Mouse (Mus musculus): Measurements from ENCODE around the gene Zfp36. TPM values are rescaled to one million over a fixed set of nuclear protein-coding genes. Genes with fewer than 3 reads are reported as not detected.

Gene Zfp36
- polyA plus RNA-seq, 1 experiment: 106 TPM

GRCm38 (mm10) chr7:28375176-28375921 is 4.7 kb downstream of the Zfp36 start:
- Histone ChIP-seq H3K27me3 (ENCODE audit: control insufficient read depth, insufficient read depth, low read length) (no peaks in the 10 kb centered on the region), H3K4me3 (ENCODE audit: extremely low read depth, insufficient read depth, insufficient read length) (peak overlapping the region; percentile 66), H3K27ac (ENCODE audit: insufficient read depth, low read length) (peak overlapping the region; percentile 100), H3K36me3 (ENCODE audit: control insufficient read depth, insufficient read depth, low read length) (peaks cover 16% of the 10 kb centered on the region), H3K4me1 (ENCODE audit: control insufficient read depth, insufficient read depth, insufficient read length) (peaks cover 17% of the 10 kb centered on the region)
- WGBS: under 1% methylated on average over 34 of the region's 36 CpGs
- TF ChIP-seq CTCF (IDR thresholded peaks at IDR 0.05; ENCODE audit: extremely low read depth, insufficient read depth, insufficient read length, insufficient replicate concordance) (no peak), POLR2A (IDR thresholded peaks at IDR 0.05; ENCODE audit: low read depth, low read length) (peak; percentile 53; the same call in 1 of the 2 replicates)
- peak; percentile 91 to 93 for DNase-seq (ENCODE audit: low read depth in 1 of 2, low spot score in 2 of 2)

DNA sequence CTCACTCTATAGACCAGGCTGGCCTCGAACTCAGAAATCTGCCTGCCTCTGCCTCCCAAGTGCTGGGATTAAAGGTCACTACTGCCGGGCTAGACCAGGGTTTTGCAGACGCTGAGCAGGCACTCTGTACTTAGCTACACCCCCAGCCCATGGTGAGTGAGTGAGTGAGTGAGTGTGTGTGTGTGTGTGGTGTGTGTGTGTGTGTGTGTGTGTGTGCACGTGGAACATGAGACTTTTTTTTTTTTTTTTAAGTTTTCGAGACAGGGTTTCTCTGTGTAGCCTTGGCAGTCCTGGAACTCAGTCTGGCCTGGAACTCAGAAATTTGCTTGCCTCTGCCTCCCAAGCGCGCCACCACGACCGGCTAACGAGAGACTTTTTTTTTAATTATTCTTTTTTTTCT is 5.4 kb downstream of the Zfp36 start:
- TF ChIP-seq POLR2A (IDR thresholded peaks at IDR 0.05; ENCODE audit: low read depth, low read length) (no peak), CTCF (IDR thresholded peaks at IDR 0.05; ENCODE audit: extremely low read depth, insufficient read depth, insufficient read length, insufficient replicate concordance) (no peak)
- Histone ChIP-seq H3K36me3 (ENCODE audit: control insufficient read depth, insufficient read depth, low read length) (peaks cover 20% of the 10 kb centered on the region), H3K4me3 (ENCODE audit: extremely low read depth, insufficient read depth, insufficient read length) (no peak overlapping the region), H3K27me3 (ENCODE audit: control insufficient read depth, insufficient read depth, low read length) (no peaks in the 10 kb centered on the region), H3K27ac (ENCODE audit: insufficient read depth, low read length) (peak overlapping the region; percentile 100), H3K4me1 (ENCODE audit: control insufficient read depth, insufficient read depth, insufficient read length) (peaks cover 20% of the 10 kb centered on the region)
- DNase-seq (ENCODE audit: low read depth in 1 of 2, low spot score in 2 of 2): no peak
- WGBS: 40% methylated on average over 10 of the region's 10 CpGs

GRCm38 (mm10) chr7:28373891-28374495 is 6.1 kb downstream of the Zfp36 start:
- peaks cover 20% of the 10 kb centered on the region for H3K4me1 ChIP-seq (ENCODE audit: control insufficient read depth, insufficient read depth, insufficient read length)
- peak overlapping the region; percentile 100 for H3K27ac ChIP-seq (ENCODE audit: insufficient read depth, low read length)
- TF ChIP-seq POLR2A (IDR thresholded peaks at IDR 0.05; ENCODE audit: low read depth, low read length): no peak
- no peak for TF ChIP-seq CTCF (IDR thresholded peaks at IDR 0.05; ENCODE audit: extremely low read depth, insufficient read depth, insufficient read length, insufficient replicate concordance)
- H3K27me3 ChIP-seq (ENCODE audit: control insufficient read depth, insufficient read depth, low read length): no peaks in the 10 kb centered on the region
- H3K36me3 ChIP-seq (ENCODE audit: control insufficient read depth, insufficient read depth, low read length): peaks cover 20% of the 10 kb centered on the region
- DNase-seq (ENCODE audit: low read depth in 1 of 2, low spot score in 2 of 2): no peak
- 82% methylated on average over 7 of the region's 7 CpGs for WGBS
- H3K4me3 ChIP-seq (ENCODE audit: extremely low read depth, insufficient read depth, insufficient read length): no peak overlapping the region

DNA sequence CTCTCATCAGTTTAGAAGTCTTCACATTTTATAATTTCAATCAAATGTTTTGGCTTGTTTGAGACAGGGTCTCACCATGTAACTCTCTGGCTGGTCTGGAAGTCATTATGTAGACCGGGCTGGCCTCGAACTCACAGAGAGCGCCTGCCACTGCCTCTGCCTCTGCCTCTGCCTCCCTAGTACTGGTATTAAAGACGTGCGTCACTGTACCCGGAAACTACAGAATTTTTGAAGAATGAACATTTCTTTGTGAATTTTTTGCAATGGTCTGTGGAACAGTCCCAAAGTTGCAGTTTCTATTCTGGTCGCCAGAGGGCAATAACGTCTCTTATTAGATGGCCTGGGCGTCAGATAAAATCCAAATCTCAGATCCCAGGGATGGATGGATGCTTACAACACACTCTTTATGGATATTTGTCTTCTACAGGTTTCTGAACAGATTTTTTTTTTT is 6.9 kb downstream of the Zfp36 start:
- H3K36me3 ChIP-seq (ENCODE audit: control insufficient read depth, insufficient read depth, low read length): peaks cover 23% of the 10 kb centered on the region
- H3K4me1 ChIP-seq (ENCODE audit: control insufficient read depth, insufficient read depth, insufficient read length): peaks cover 20% of the 10 kb centered on the region
- peak; percentile 69 to 86 for DNase-seq (ENCODE audit: low read depth in 1 of 2, low spot score in 2 of 2)

GRCm38 (mm10) chr7:28372251-28373108 is 7.6 kb downstream of the Zfp36 start, which contains the start of gene Plekhg2:
Gene Plekhg2 (minus strand): TSS chr7:28372599.
- Histone ChIP-seq H3K36me3 (ENCODE audit: control insufficient read depth, insufficient read depth, low read length) (peaks cover 21% of the 10 kb centered on the region), H3K27ac (ENCODE audit: insufficient read depth, low read length) (peak within 1 kb of the TSS; percentile 96), H3K4me3 (ENCODE audit: extremely low read depth, insufficient read depth, insufficient read length) (peak within 1 kb of the TSS; percentile 92), H3K4me1 (ENCODE audit: control insufficient read depth, insufficient read depth, insufficient read length) (peaks cover 20% of the 10 kb centered on the region), H3K27me3 (ENCODE audit: control insufficient read depth, insufficient read depth, low read length) (no peaks in the 10 kb centered on the region)
- under 1% methylated on average over 64 of the region's 66 CpGs for WGBS
- TF ChIP-seq CTCF (IDR thresholded peaks at IDR 0.05; ENCODE audit: extremely low read depth, insufficient read depth, insufficient read length, insufficient replicate concordance) (peak; percentile 57), POLR2A (IDR thresholded peaks at IDR 0.05; ENCODE audit: low read depth, low read length) (peak; percentile 53)
- peak; percentile 96 to 98 for DNase-seq (ENCODE audit: low read depth in 1 of 2, low spot score in 2 of 2)

More for the DNA sequence above, 6.9 kb downstream of the Zfp36 start:
- TF ChIP-seq POLR2A (IDR thresholded peaks at IDR 0.05; ENCODE audit: low read depth, low read length) (no peak), CTCF (IDR thresholded peaks at IDR 0.05; ENCODE audit: extremely low read depth, insufficient read depth, insufficient read length, insufficient replicate concordance) (peak; percentile 28; the same call in 1 of the 2 replicates)
- no peaks in the 10 kb centered on the region for H3K27me3 ChIP-seq (ENCODE audit: control insufficient read depth, insufficient read depth, low read length)
- H3K4me3 ChIP-seq (ENCODE audit: extremely low read depth, insufficient read depth, insufficient read length): peak overlapping the region; percentile 92; the same call in 1 of the 2 replicates
- WGBS: under 1% methylated on average over 9 of the region's 9 CpGs
- peak overlapping the region; percentile 82 for H3K27ac ChIP-seq (ENCODE audit: insufficient read depth, low read length)

DNA sequence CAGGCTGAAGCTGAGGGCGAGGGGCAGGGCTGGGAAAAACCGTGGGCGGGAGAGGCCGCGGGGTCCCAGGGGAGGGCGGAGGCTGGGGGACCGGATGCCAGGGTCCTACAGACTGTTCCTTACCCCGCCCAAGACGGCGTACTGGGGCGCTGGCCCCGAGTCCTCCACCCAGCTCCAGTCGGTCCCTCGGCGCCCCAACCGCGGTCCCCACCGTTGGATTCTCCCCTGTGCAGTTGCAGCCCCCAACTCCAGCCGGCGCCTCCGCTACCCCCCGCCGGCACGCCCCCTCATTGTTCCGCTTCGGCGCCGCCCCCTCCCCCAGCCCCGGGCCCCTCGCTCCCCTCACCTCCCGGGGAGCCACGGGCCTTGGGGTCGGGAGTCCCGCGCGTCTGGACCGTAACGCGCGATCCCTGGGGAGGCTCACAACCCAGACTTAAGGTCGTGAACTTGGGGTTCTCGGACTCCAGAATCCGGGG is 8.5 kb downstream of the Zfp36 start:
- H3K27ac ChIP-seq (ENCODE audit: insufficient read depth, low read length): peak overlapping the region; percentile 96
- peaks cover 19% of the 10 kb centered on the region for H3K36me3 ChIP-seq (ENCODE audit: control insufficient read depth, insufficient read depth, low read length)
- DNase-seq (ENCODE audit: low read depth in 1 of 2, low spot score in 2 of 2): peak in 1 of 2 experiments; percentile 79
- H3K27me3 ChIP-seq (ENCODE audit: control insufficient read depth, insufficient read depth, low read length): no peaks in the 10 kb centered on the region
- under 1% methylated on average over 41 of the region's 43 CpGs for WGBS
- H3K4me3 ChIP-seq (ENCODE audit: extremely low read depth, insufficient read depth, insufficient read length): peak overlapping the region; percentile 92
- TF ChIP-seq CTCF (IDR thresholded peaks at IDR 0.05; ENCODE audit: extremely low read depth, insufficient read depth, insufficient read length, insufficient replicate concordance): no peak
- TF ChIP-seq POLR2A (IDR thresholded peaks at IDR 0.05; ENCODE audit: low read depth, low read length): peak; percentile 32; the same call in 1 of the 2 replicates
- H3K4me1 ChIP-seq (ENCODE audit: control insufficient read depth, insufficient read depth, insufficient read length): peaks cover 20% of the 10 kb centered on the region
